Mouse (Mus musculus): ENCODE results near the gene Eif4g3. TPM values are rescaled to one million over a fixed set of nuclear protein-coding genes. Genes with fewer than 3 reads are reported as not detected.

The Eif4g3 gene
- total and polyA plus RNA-seq, 3 experiments: 25.5 to 97.9 (median 72.3) TPM

DNA sequence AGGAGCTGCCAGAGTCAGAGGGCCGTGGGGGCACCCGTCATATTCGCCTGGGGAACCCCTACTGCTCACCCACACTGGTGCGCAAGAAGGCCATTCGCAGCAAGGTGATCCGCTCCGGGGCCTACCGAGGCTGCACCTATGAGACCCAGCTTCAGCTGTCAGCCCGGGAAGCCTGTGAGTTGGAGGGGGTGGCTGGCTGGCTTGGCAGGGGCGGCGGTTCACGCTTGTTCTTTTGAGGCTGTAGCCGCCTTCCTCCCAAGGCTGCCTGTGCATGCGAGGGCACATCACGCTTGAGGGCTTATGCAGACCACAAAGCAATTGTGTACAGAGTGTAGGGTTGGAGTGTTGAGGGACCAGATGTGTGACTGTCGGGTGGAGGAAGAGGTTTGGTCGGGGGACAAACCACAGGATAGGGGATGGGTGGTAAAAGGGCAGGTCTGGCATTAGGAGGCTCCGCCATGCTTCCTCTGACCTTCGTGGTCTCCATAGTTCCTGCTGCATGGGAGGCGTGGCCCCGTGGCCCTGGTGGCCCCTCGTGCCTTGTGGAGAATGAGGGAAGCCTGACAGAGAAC is 264.4 kb downstream of the Eif4g3 start:
- DNase-seq (ENCODE audit: low spot score): no peak
- H3K4me1 ChIP-seq (ENCODE audit: insufficient read depth, low read depth, low read length): peaks cover 14% of the 10 kb centered on the region
- no peak overlapping the region for H3K4me3 ChIP-seq (ENCODE audit: low read depth, low read length)
- H3K36me3 ChIP-seq (replicated peaks): peaks cover 68% of the 10 kb centered on the region
- no peak for ATAC-seq (ENCODE audit: extremely low read depth, insufficient number of reproducible peaks, low FRiP score, poor library complexity, severe bottlenecking)
- H3K9me3 ChIP-seq (replicated peaks): no peaks in the 10 kb centered on the region
- peaks cover 2% of the 10 kb centered on the region; the same call in 1 of the 2 replicates for H3K27me3 ChIP-seq (ENCODE audit: insufficient read depth, low read length)
- TF ChIP-seq GATA2 (IDR thresholded peaks at IDR 0.05; ENCODE audit: borderline replicate concordance, low read depth, low read length): no peak
- TF ChIP-seq GATA1 (IDR thresholded peaks at IDR 0.05; ENCODE audit: borderline replicate concordance, low read length): no peak
- TF ChIP-seq TAL1 (conservative IDR thresholded peaks at IDR 0.05; ENCODE audit: low read depth, low read length): no peak
- no peak for TF ChIP-seq POLR2AphosphoS5 (IDR thresholded peaks at IDR 0.05; ENCODE audit: insufficient replicate concordance, low read depth, low read length)
- no peak for TF ChIP-seq CTCF (IDR thresholded peaks at IDR 0.05; ENCODE audit: low read depth, low read length)

Other genes starting within 250 kb of the Eif4g3 start
- not detected in 2 replicates for gene Alpl, start 196.6 kb upstream of the Eif4g3 start, total RNA-seq (2014; fragmentation: Nextera tagmentation)
- gene Alpl, start 196.6 kb upstream of the Eif4g3 start, total RNA-seq (2017): 0.06 TPM in 1 of 2 replicates, not detected in the other
- not detected in 2 replicates for gene Alpl, start 196.6 kb upstream of the Eif4g3 start, polyA plus RNA-seq (2012)
- gene Ece1, start 130.8 kb upstream of the Eif4g3 start, total RNA-seq (2014; fragmentation: Nextera tagmentation): 0.29 TPM in 1 of 2 replicates, not detected in the other
- gene Ece1, start 130.8 kb upstream of the Eif4g3 start, total RNA-seq (2017): under 0.01 TPM in 1 of 2 replicates, not detected in the other
- gene Ece1, start 130.8 kb upstream of the Eif4g3 start, polyA plus RNA-seq (2012): 0.02 TPM in 2 replicates
- gene Hp1bp3, start 223.3 kb downstream of the Eif4g3 start, total RNA-seq (2014; fragmentation: Nextera tagmentation): 179 and 216 TPM in 2 replicates
- gene Hp1bp3, start 223.3 kb downstream of the Eif4g3 start, total RNA-seq (2017): 118 and 127 TPM in 2 replicates
- 41.6 TPM in 2 replicates for gene Hp1bp3, start 223.3 kb downstream of the Eif4g3 start, polyA plus RNA-seq (2012)